Mouse (Mus musculus) testis, adult 2 months (tissue): ENCODE results near the gene Nxn. TPM values are rescaled to one million over a fixed set of nuclear protein-coding genes. Genes with fewer than 3 reads are reported as not detected.

Experiments used
- H3K27ac ChIP-seq: fragments of 200-500 bp; 2 replicates; pipeline ENCODE4 v1.5.1; 2012; ENCODE audit warnings: low read depth, low read length; ENCODE audit not compliant: control insufficient read depth, insufficient read depth
- H3K27me3 ChIP-seq: fragments of 200-500 bp; 2 replicates; pipeline ENCODE4 v1.6.1; 2012; ENCODE audit warnings: mild to moderate bottlenecking, low read length, moderate library complexity; ENCODE audit not compliant: control insufficient read depth, insufficient read depth
- H3K36me3 ChIP-seq: fragments of 200-500 bp; 2 replicates; pipeline ENCODE4 v1.6.1; 2012; ENCODE audit warnings: mild to moderate bottlenecking, low read length; ENCODE audit not compliant: control insufficient read depth, insufficient read depth
- H3K4me1 ChIP-seq: fragments of 200-500 bp; 2 replicates; pipeline ENCODE4 v1.6.1; 2012; ENCODE audit warnings: low read length; ENCODE audit not compliant: control insufficient read depth, insufficient read depth
- H3K4me3 ChIP-seq: fragments of 200-500 bp; 2 replicates; pipeline ENCODE4 v1.5.1; 2012; ENCODE audit warnings: low read depth, mild to moderate bottlenecking, low read length, moderate library complexity, mixed read lengths; ENCODE audit not compliant: control insufficient read depth
- CTCF ChIP-seq: fragments of 200-500 bp; IDR thresholded peaks from 2 replicates; pipeline ENCODE4 v1.5.1; 2012; ENCODE audit warnings: low read depth, mild to moderate bottlenecking, inconsistent platforms, low read length, moderate library complexity; ENCODE audit not compliant: control insufficient read depth, insufficient read depth, insufficient replicate concordance
- POLR2A ChIP-seq: fragments of 200-500 bp; IDR thresholded peaks from 2 replicates; pipeline ENCODE4 v1.6.1; 2012; ENCODE audit warnings: low read depth, mild to moderate bottlenecking, inconsistent platforms, low read length, moderate library complexity; ENCODE audit not compliant: control insufficient read depth
- polyA plus RNA-seq: library from polyadenylated mRNA; depleted of rRNA; stranded (reverse); fragments of >200 nt; gene quantifications from 2 replicates; pipeline ENCODE4 v1.2.3, GENCODE M21; 2012

The Nxn gene
- polyA plus RNA-seq, 1 experiment, result 83.2 TPM

GRCm38 (mm10) chr11:76258511-76258910, 140.4 kb downstream of the Nxn start:
- H3K36me3 ChIP-seq, result no peaks in the 10 kb centered on the region; the same call in 1 of the 2 replicates
- no peak for TF ChIP-seq POLR2A
- no peak for TF ChIP-seq CTCF
- H3K27me3 ChIP-seq, result no peaks in the 10 kb centered on the region
- no peak overlapping the region for H3K4me3 ChIP-seq
- no peak overlapping the region for H3K27ac ChIP-seq
- H3K4me1 ChIP-seq, result no peaks in the 10 kb centered on the region

- TF ChIP-seq CTCF (no peak), POLR2A (no peak)
- H3K27ac ChIP-seq, result no peak overlapping the region
- H3K36me3 ChIP-seq, result no peaks in the 10 kb centered on the region; the same call in 1 of the 2 replicates
- no peaks in the 10 kb centered on the region for H3K27me3 ChIP-seq
- H3K4me3 ChIP-seq, result no peak overlapping the region
- no peaks in the 10 kb centered on the region for H3K4me1 ChIP-seq
Measured at GRCm38 (mm10) chr11:76257386-76257785, 141.6 kb downstream of the Nxn start.

GRCm38 (mm10) chr11:76256129-76256528, 142.8 kb downstream of the Nxn start:
- Histone ChIP-seq H3K36me3 (no peaks in the 10 kb centered on the region), H3K27ac (no peak overlapping the region), H3K27me3 (no peaks in the 10 kb centered on the region), H3K4me3 (no peak overlapping the region), H3K4me1 (no peaks in the 10 kb centered on the region)
- TF ChIP-seq POLR2A (no peak), CTCF (no peak)

GRCm38 (mm10) chr11:76255431-76256001, 143.4 kb downstream of the Nxn start:
- Histone ChIP-seq H3K27me3 (no peaks in the 10 kb centered on the region), H3K4me1 (no peaks in the 10 kb centered on the region), H3K4me3 (no peak overlapping the region), H3K36me3 (no peaks in the 10 kb centered on the region), H3K27ac (no peak overlapping the region)
- no peak for TF ChIP-seq POLR2A
- TF ChIP-seq CTCF, result no peak

- no peak overlapping the region for H3K27ac ChIP-seq
- H3K4me3 ChIP-seq, result no peak overlapping the region
- no peaks in the 10 kb centered on the region for H3K27me3 ChIP-seq
- no peaks in the 10 kb centered on the region for H3K36me3 ChIP-seq
- TF ChIP-seq POLR2A (no peak), CTCF (no peak)
- H3K4me1 ChIP-seq, result no peaks in the 10 kb centered on the region
Measured at GRCm38 (mm10) chr11:76253918-76254264, 145.0 kb downstream of the Nxn start.

- peak; percentile 79; the same call in 1 of the 2 replicates for TF ChIP-seq CTCF
- no peak for TF ChIP-seq POLR2A
- no peak overlapping the region for H3K27ac ChIP-seq
- H3K4me1 ChIP-seq, result no peaks in the 10 kb centered on the region
- H3K4me3 ChIP-seq, result no peak overlapping the region
- no peaks in the 10 kb centered on the region for H3K27me3 ChIP-seq
- no peaks in the 10 kb centered on the region for H3K36me3 ChIP-seq
Measured at GRCm38 (mm10) chr11:76253145-76253917, 145.6 kb downstream of the Nxn start.

- Histone ChIP-seq H3K36me3 (peaks cover 1% of the 10 kb centered on the region; the same call in 1 of the 2 replicates), H3K27ac (no peak overlapping the region)
- TF ChIP-seq CTCF (no peak), POLR2A (no peak)
Measured at GRCm38 (mm10) chr11:76252036-76252435, 146.9 kb downstream of the Nxn start.

More at GRCm38 (mm10) chr11:76252036-76252435, 146.9 kb downstream of the Nxn start:
- no peak overlapping the region for H3K4me3 ChIP-seq
- no peaks in the 10 kb centered on the region for H3K4me1 ChIP-seq
- no peaks in the 10 kb centered on the region for H3K27me3 ChIP-seq
